ENCODE assay signal across 8 mouse cellular contexts in the genomic region with DNA sequence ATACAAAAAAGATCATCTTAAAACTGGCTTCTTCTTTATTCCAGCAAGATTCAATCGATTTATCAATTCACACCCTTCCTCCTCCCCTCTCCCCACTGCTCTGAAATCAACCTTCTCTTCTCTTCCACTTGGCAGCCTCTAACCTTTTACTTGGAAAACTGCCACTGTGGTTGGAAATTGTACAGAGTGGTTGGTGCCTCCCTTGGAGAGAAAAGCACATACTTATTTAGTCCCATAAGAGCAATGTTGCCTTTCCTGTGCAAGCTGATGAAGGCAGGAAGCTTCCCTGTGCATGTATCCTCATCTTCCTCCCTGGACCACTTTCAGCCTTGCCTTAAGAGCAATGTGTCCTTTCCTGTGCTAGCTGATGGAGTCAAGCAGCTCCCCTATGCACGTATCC. TPM values are rescaled to one million over a fixed set of nuclear protein-coding genes. Genes with fewer than 3 reads are reported as not detected.
DNase-seq lines count a peak whose midpoint lies in the region; ATAC-seq lines count a peak whose summit lies in the region.

No protein-coding gene starts in this region.

- ATAC-seq in CD4-positive, CD25-positive, alpha-beta regulatory T cell, adult 4 months = no peak

- peak; percentile 25 for DNase-seq in CD4-positive, CD25-positive, alpha-beta regulatory T cell, adult 2 months (ENCODE audit: low read depth, low spot score)
- DNase-seq in layer of hippocampus, adult 11-12 months (ENCODE audit: low spot score) = peak; percentile 62
- no peak for DNase-seq in layer of hippocampus, adult 9-10 months (ENCODE audit: low spot score)
- peak; percentile 76 to 89 for DNase-seq in cerebellum, postnatal 14 days
- peak; percentile 38 to 55 for DNase-seq in layer of hippocampus, adult 8-10 months (ENCODE audit: low spot score in 2 of 2)
- no peak for DNase-seq in spleen, postnatal 10 days (ENCODE audit: low spot score in 2 of 2)
- no peak for DNase-seq in yolk sac, embryonic 10.5 days (ENCODE audit: low spot score)

RNA-seq across cellular contexts. Expression of gene Ifit1bl1, which starts 3.4 kb away (rescaled TPM):
- polyA plus RNA-seq in CD4-positive, CD25-positive, alpha-beta regulatory T cell, adult 4 months (2017; shearing (Covaris generic)) = 100 to 1,000 TPM; 116 to 127 TPM
- 1 to 10 TPM; 1.3 to 2.1 (median 1.6) TPM for total RNA-seq in layer of hippocampus, adult 8-10 months (2022)

RNA-seq across cellular contexts. Expression of gene Ifit3b, which starts 9.4 kb away (rescaled TPM):
- 10 to 100 TPM in 1 of 2 experiments, 1 to 10 TPM in 1; 9.3 to 14.8 TPM for polyA plus RNA-seq in CD4-positive, CD25-positive, alpha-beta regulatory T cell, adult 4 months (2017; shearing (Covaris generic))
- total RNA-seq in layer of hippocampus, adult 8-10 months (2022) = 1 to 10 TPM; 2.5 to 8.8 (median 4.8) TPM

RNA-seq across cellular contexts. Expression of gene Ifit3, which starts 15.0 kb away (rescaled TPM):
- polyA plus RNA-seq in CD4-positive, CD25-positive, alpha-beta regulatory T cell, adult 4 months (2017; shearing (Covaris generic)) = 10 to 100 TPM; 47.4 to 70.7 TPM
- total RNA-seq in layer of hippocampus, adult 8-10 months (2022) = 10 to 100 TPM in 2 of 4 experiments, 1 to 10 TPM in 2; 4.1 to 20.9 (median 10.0) TPM

RNA-seq across cellular contexts. Expression of gene Ifit1bl2, which starts 42.2 kb away (rescaled TPM):
- 1 to 10 TPM; 1.8 to 2.1 TPM for polyA plus RNA-seq in CD4-positive, CD25-positive, alpha-beta regulatory T cell, adult 4 months (2017; shearing (Covaris generic))
- under 1 TPM; 0.54 to 0.70 (median 0.57) TPM for total RNA-seq in layer of hippocampus, adult 8-10 months (2022)

RNA-seq across cellular contexts. Expression of gene Ifit1, which starts 42.3 kb away (rescaled TPM):
- polyA plus RNA-seq in CD4-positive, CD25-positive, alpha-beta regulatory T cell, adult 4 months (2017; shearing (Covaris generic)) = 10 to 100 TPM; 60.3 to 70.1 TPM
- total RNA-seq in layer of hippocampus, adult 8-10 months (2022) = 1 to 10 TPM in 2 of 4 experiments, under 1 TPM in 2; 0.62 to 3.7 (median 2.1) TPM

Comparison
In these comparisons a context has a peak if more than half of its experiments do, and no peak if none do; other contexts are left out.
1. DNase-seq: peak in CD4-positive, CD25-positive, alpha-beta regulatory T cell, adult 2 months (single experiment), layer of hippocampus, adult 11-12 months (single experiment), cerebellum, postnatal 14 days (2 of 2) and layer of hippocampus, adult 8-10 months (2 of 2); none in layer of hippocampus, adult 9-10 months (single experiment), spleen, postnatal 10 days (0 of 2) and yolk sac, embryonic 10.5 days (single experiment).